ENCODE assay signal across 30 mouse cellular contexts in genomic region chr15:31186371-31186901, GRCm38 (mm10). TPM values are rescaled to one million over a fixed set of nuclear protein-coding genes. Genes with fewer than 3 reads are reported as not detected.
DNase-seq lines count a peak whose midpoint lies in the region; ATAC-seq and TF ChIP-seq lines count a peak whose summit lies in the region.
"Had no signal": no experiment of that assay in that cellular context is flagged by ENCODE, and none has a peak within 500 bp of the region (broad histone marks: within the 10 kb centered on the region; RNA-seq: fewer than 3 reads in every experiment).

No protein-coding gene starts in this region.

- H3K27ac ChIP-seq in heart, adult 2 months = peak overlapping the region; percentile 62
- 0 out of 2 replicates have a peak overlapping the region, but pooled peaks have one; percentile 9 for H3K27ac ChIP-seq in kidney, embryonic 16.5 days (ENCODE audit: low read length)
- H3K27ac ChIP-seq: embryonic facial prominence, embryonic 12.5 days; hindbrain, embryonic 12.5 days; hindbrain, postnatal 0 days; intestine, embryonic 15.5 days; limb, embryonic 12.5 days; lung, embryonic 15.5 days; midbrain, embryonic 10.5 days; midbrain, embryonic 15.5 days had no signal

- no peak overlapping the region for H3K4me3 ChIP-seq in heart, adult 2 months
- H3K4me3 ChIP-seq in kidney, embryonic 16.5 days (ENCODE audit: low read length) = no peak overlapping the region
- H3K4me3 ChIP-seq: embryonic facial prominence, embryonic 12.5 days; hindbrain, embryonic 12.5 days; intestine, embryonic 15.5 days; limb, embryonic 12.5 days; lung, embryonic 15.5 days; midbrain, embryonic 10.5 days; midbrain, embryonic 15.5 days had no signal

- H3K27me3 ChIP-seq in heart, adult 2 months (ENCODE audit: control insufficient read depth, insufficient read depth, low read length) = no peaks in the 10 kb centered on the region
- no peaks in the 10 kb centered on the region for H3K27me3 ChIP-seq in kidney, embryonic 16.5 days (ENCODE audit: insufficient read depth, low read length)
- H3K27me3 ChIP-seq: CH12.LX; embryonic facial prominence, embryonic 12.5 days; hindbrain, embryonic 12.5 days; intestine, embryonic 15.5 days; limb, embryonic 12.5 days; lung, embryonic 15.5 days; midbrain, embryonic 15.5 days; Patski had no signal

- no peak overlapping the region for H3K9ac ChIP-seq in heart, adult 2 months (ENCODE audit: low read depth, low read length)
- H3K9ac ChIP-seq in kidney, embryonic 16.5 days (replicated peaks; ENCODE audit: low read length) = no peak overlapping the region
- H3K9ac ChIP-seq: embryonic facial prominence, embryonic 12.5 days; hindbrain, embryonic 12.5 days; intestine, embryonic 15.5 days; limb, embryonic 12.5 days; lung, embryonic 15.5 days; midbrain, embryonic 15.5 days had no signal

- no peak for ATAC-seq in kidney, embryonic 16.5 days (ENCODE audit: low FRiP score, low TSS enrichment)
- ATAC-seq: forebrain, embryonic 16.5 days; hindbrain, postnatal 0 days; intestine, embryonic 15.5 days; midbrain, embryonic 15.5 days had no signal

- intact Hi-C loops in heart, adult 2 months (cut with DNase I) = no loop called here

- no peaks in the 10 kb centered on the region for H3K36me3 ChIP-seq in heart, adult 2 months (ENCODE audit: control insufficient read depth, insufficient read depth, low read length)
- no peaks in the 10 kb centered on the region for H3K36me3 ChIP-seq in kidney, embryonic 16.5 days (ENCODE audit: insufficient read depth, low read length)
- H3K36me3 ChIP-seq: embryonic facial prominence, embryonic 12.5 days; hindbrain, embryonic 12.5 days; intestine, embryonic 15.5 days; limb, embryonic 12.5 days; lung, embryonic 15.5 days; midbrain, embryonic 10.5 days; midbrain, embryonic 15.5 days had no signal

- no peaks in the 10 kb centered on the region for H3K79me2 ChIP-seq in heart, adult 2 months (replicated peaks; ENCODE audit: control insufficient read depth, insufficient read depth, low read length)

- H3K4me2 ChIP-seq in kidney, embryonic 16.5 days (replicated peaks; ENCODE audit: low read depth, low read length) = no peak overlapping the region
- H3K4me2 ChIP-seq: embryonic facial prominence, embryonic 12.5 days; hindbrain, embryonic 12.5 days; intestine, embryonic 15.5 days; limb, embryonic 12.5 days; liver, embryonic 11.5 days; lung, embryonic 15.5 days; midbrain, embryonic 15.5 days had no signal

- no peak for TF ChIP-seq EP300 in heart, adult 2 months (IDR thresholded peaks at IDR 0.05; ENCODE audit: insufficient read depth, low read depth, low read length)

- H3K9me3 ChIP-seq in kidney, embryonic 16.5 days (ENCODE audit: low read length) = no peaks in the 10 kb centered on the region
- H3K9me3 ChIP-seq: embryonic facial prominence, embryonic 12.5 days; hindbrain, embryonic 12.5 days; intestine, embryonic 15.5 days; limb, embryonic 12.5 days; lung, embryonic 15.5 days; midbrain, embryonic 10.5 days; midbrain, embryonic 15.5 days had no signal

- no peak for TF ChIP-seq POLR2A in heart, adult 2 months (IDR thresholded peaks at IDR 0.05; ENCODE audit: insufficient read depth, low read depth, low read length)

- no peak for TF ChIP-seq CTCF in heart, adult 2 months (IDR thresholded peaks at IDR 0.05)

- peaks cover 1% of the 10 kb centered on the region; the same call in 1 of the 2 replicates for H3K4me1 ChIP-seq in heart, adult 2 months (ENCODE audit: control insufficient read depth, insufficient read depth, low read length)
- H3K4me1 ChIP-seq in kidney, embryonic 16.5 days (ENCODE audit: insufficient read depth, low read length) = no peaks in the 10 kb centered on the region
- H3K4me1 ChIP-seq: embryonic facial prominence, embryonic 12.5 days; hindbrain, embryonic 12.5 days; lung, embryonic 15.5 days; midbrain, embryonic 15.5 days had no signal

- DNase-seq in heart, adult 2 months = no peak
- DNase-seq in heart, adult 9 months (ENCODE audit: low spot score in 2 of 2) = no peak
- no peak for DNase-seq in kidney, adult 18-20 months
- peak; percentile 92 for DNase-seq in 3T3-L1 (ENCODE audit: low read depth, low spot score)
- peak; percentile 23 for DNase-seq in fibroblast of lung, adult 2 months (ENCODE audit: low read depth)
- DNase-seq in right cerebral cortex, postnatal 10 days (ENCODE audit: low spot score in 2 of 2) = no peak
- DNase-seq: adrenal gland, postnatal 10 days; B cell, adult 2 months; cerebellum, adult 9-11 months; embryo, embryonic 11 days; gastrocnemius, postnatal 10 days; heart, postnatal 14 days; kidney, adult 8-10 months; kidney, postnatal 14 days; spleen, adult 18-20 months; thymus, adult 2 months; thymus, postnatal 36 days had no signal

- 67% methylated on average over 6 of the region's 6 CpGs for WGBS in heart, adult 2 months
- WGBS in kidney, embryonic 16.5 days = 61% methylated on average over 6 of the region's 6 CpGs

RNA-seq across cellular contexts. Expression of gene Dap, which starts 37.7 kb away (rescaled TPM):
- 10 to 100 TPM; 17.7 to 27.0 TPM for total RNA-seq in heart, adult 2 months (2021)
- polyA plus RNA-seq in heart, adult 2 months (2012; rRNA removed) = 15.4 and 18.8 TPM in 2 replicates
- polyA plus RNA-seq in kidney, embryonic 16.5 days (2015; fragmentation: Nextera tagmentation; extraction: Ambion mirVana) = 78.3 and 89.7 TPM in 2 replicates

Comparison
In these comparisons a context has a peak if more than half of its experiments do, and no peak if none do; other contexts are left out.
1. DNase-seq: peak in 3T3-L1 (single experiment) and fibroblast of lung, adult 2 months (single experiment); none in heart, adult 2 months (0 of 2), heart, adult 9 months (0 of 2), kidney, adult 18-20 months (single experiment) and right cerebral cortex, postnatal 10 days (0 of 2).